Mouse (Mus musculus): ENCODE measurements around the gene Timp3. TPM values are rescaled to one million over a fixed set of nuclear protein-coding genes. Genes with fewer than 3 reads are reported as not detected.

Timp3 gene
- polyA plus RNA-seq, 1 experiment from 2014 or later, result 21.2 TPM

DNA sequence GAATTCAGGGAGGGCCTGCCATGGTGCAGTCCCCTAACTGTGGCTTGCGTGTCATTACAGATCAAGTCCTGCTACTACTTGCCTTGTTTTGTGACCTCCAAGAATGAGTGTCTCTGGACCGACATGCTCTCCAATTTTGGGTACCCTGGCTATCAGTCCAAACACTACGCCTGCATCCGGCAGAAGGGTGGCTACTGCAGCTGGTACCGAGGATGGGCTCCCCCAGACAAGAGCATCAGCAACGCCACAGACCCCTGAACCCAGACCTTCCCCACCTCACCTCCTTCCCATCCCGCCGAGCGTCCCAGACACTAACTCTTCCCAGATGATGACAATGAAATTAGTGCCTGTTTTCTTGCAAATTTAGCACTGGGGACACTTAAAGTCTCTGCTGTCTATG lies 45.5 kb downstream of the Timp3 start:
- H3K4me3 ChIP-seq, result no peak overlapping the region
- DNase-seq (ENCODE audit: low spot score), result no peak
- 92% methylated on average over 9 of the region's 9 CpGs for WGBS

DNA sequence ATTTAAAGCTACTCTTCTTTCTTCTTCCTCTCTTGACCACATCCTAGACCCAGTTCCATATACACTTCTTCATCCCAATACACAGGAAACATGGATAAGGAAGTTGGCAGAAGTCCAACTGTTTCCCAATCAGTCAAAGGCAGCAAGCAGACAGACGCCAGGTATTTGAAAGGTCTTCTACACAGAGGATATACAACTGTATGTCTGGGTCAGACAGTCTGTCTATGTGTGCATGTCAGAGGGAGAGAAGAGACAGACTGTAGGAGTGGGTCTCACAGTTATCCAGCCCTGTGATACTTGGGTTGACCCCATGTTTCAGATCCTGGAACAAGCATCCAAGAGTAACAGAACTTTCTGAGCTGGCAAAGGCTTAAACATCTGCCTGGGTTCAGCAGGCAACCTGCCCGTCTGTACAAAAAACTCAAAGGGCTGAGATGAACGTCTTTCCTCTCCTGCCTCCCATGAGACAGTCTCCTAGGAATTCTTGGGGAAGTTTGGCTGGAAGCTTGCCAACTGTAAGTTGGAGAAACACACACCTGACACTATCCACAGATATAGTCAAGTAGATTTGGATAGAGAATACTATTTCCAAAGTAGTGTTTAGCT lies 46.2 kb downstream of the Timp3 start:
- H3K36me3 ChIP-seq, result peaks cover 10% of the 10 kb centered on the region
- H3K4me1 ChIP-seq, result peaks cover 18% of the 10 kb centered on the region
- H3K27ac ChIP-seq (replicated peaks), result no peak overlapping the region
- H3K27me3 ChIP-seq (ENCODE audit: low read depth, poor library complexity, severe bottlenecking), result no peaks in the 10 kb centered on the region
- H3K4me3 ChIP-seq, result no peak overlapping the region
- WGBS, result 77% methylated on average over 3 of the region's 3 CpGs
- no peaks in the 10 kb centered on the region for H3K9me3 ChIP-seq (replicated peaks)
- DNase-seq (ENCODE audit: low spot score), result no peak

More for the DNA sequence above, 45.5 kb downstream of the Timp3 start:
- Histone ChIP-seq H3K27ac (replicated peaks) (no peak overlapping the region), H3K36me3 (peaks cover 10% of the 10 kb centered on the region), H3K27me3 (ENCODE audit: low read depth, poor library complexity, severe bottlenecking) (no peaks in the 10 kb centered on the region), H3K4me1 (peaks cover 25% of the 10 kb centered on the region), H3K9me3 (replicated peaks) (no peaks in the 10 kb centered on the region)

- Histone ChIP-seq H3K27me3 (ENCODE audit: low read depth, poor library complexity, severe bottlenecking) (no peaks in the 10 kb centered on the region), H3K4me1 (no peaks in the 10 kb centered on the region), H3K9me3 (replicated peaks) (no peaks in the 10 kb centered on the region), H3K27ac (replicated peaks) (no peak overlapping the region), H3K4me3 (no peak overlapping the region), H3K36me3 (no peaks in the 10 kb centered on the region)
- DNase-seq (ENCODE audit: low spot score), result no peak
- WGBS, result 83% methylated on average over 2 of the region's 2 CpGs
Measured at GRCm38 (mm10) chr10:86351287-86351686, 51.1 kb downstream of the Timp3 start.

DNA sequence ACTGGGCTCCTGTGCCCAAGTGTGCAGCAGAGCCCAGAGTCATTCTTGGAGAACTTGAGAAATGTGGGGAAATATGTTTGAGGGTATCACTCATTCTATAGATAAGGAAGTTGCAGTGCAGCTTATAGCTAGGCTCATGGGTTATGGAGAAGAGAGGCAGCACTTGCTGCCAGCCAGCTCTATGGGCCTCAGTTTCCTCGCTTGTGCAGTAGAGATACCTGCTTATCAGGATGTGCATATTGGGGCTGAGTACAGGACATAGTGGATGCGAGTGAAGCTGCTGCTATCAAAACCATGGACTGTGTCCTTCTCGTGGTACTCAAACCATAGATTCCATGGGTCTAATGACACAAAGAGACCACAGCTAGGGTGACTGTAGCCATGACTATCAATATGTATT lies 52.3 kb downstream of the Timp3 start:
- DNase-seq (ENCODE audit: low spot score), result no peak
- no peaks in the 10 kb centered on the region for H3K4me1 ChIP-seq
- H3K27ac ChIP-seq (replicated peaks), result no peak overlapping the region
- H3K27me3 ChIP-seq (ENCODE audit: low read depth, poor library complexity, severe bottlenecking), result no peaks in the 10 kb centered on the region
- WGBS, result 88% methylated on average over 3 of the region's 3 CpGs
- H3K4me3 ChIP-seq, result no peak overlapping the region
- no peaks in the 10 kb centered on the region for H3K9me3 ChIP-seq (replicated peaks)
- no peaks in the 10 kb centered on the region for H3K36me3 ChIP-seq

GRCm38 (mm10) chr10:86356819-86357563 lies 56.8 kb downstream of the Timp3 start:
- WGBS, result 59% methylated on average over 5 of the region's 5 CpGs
- Histone ChIP-seq H3K4me1 (no peaks in the 10 kb centered on the region; the same call in 1 of the 2 replicates), H3K27me3 (ENCODE audit: low read depth, poor library complexity, severe bottlenecking) (no peaks in the 10 kb centered on the region), H3K36me3 (no peaks in the 10 kb centered on the region), H3K9me3 (replicated peaks) (no peaks in the 10 kb centered on the region), H3K27ac (replicated peaks) (no peak overlapping the region), H3K4me3 (no peak overlapping the region)
- no peak for DNase-seq (ENCODE audit: low spot score)

DNA sequence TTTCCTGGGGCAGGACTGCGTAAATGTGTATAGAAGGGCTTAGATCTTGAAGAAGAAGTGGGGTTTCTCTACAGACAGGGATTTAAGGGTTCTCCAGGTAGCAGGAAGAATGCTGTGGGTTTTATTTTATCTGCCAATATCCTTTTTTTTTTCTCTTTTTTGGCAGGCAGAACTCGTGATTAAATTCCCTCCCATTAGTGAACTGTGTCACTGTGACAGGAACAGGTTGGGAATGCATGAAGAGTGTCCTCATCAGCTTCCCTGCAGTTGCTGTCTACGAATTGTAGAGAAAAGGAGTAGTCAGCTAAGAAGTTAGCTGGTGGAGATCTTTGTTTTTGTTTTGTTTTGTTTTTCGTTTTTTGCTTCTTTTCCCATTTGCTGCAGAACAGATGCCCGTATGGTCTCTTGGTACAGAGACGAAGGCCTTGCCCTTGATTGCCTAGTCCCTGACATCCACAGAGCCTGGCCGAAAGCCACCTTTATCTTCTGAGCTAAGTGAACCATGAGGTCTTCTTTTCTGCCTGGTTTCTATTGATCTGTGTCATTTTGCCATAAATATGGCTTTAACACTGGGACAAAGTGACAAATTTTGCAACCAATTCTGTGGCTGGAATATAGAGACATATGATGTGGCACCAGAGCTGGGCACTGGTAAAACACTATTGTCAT lies 58.3 kb downstream of the Timp3 start:
- Histone ChIP-seq H3K4me3 (no peak overlapping the region), H3K36me3 (no peaks in the 10 kb centered on the region), H3K4me1 (peaks cover 10% of the 10 kb centered on the region), H3K27me3 (ENCODE audit: low read depth, poor library complexity, severe bottlenecking) (no peaks in the 10 kb centered on the region), H3K9me3 (replicated peaks) (no peaks in the 10 kb centered on the region), H3K27ac (replicated peaks) (no peak overlapping the region)
- WGBS, result 87% methylated on average over 7 of the region's 7 CpGs
- DNase-seq (ENCODE audit: low spot score), result no peak

- Histone ChIP-seq H3K36me3 (no peaks in the 10 kb centered on the region), H3K9me3 (replicated peaks) (no peaks in the 10 kb centered on the region), H3K27ac (replicated peaks) (no peak overlapping the region), H3K27me3 (ENCODE audit: low read depth, poor library complexity, severe bottlenecking) (no peaks in the 10 kb centered on the region), H3K4me1 (peaks cover 12% of the 10 kb centered on the region), H3K4me3 (no peak overlapping the region)
- WGBS, result 70% methylated on average over 2 of the region's 2 CpGs
- no peak for DNase-seq (ENCODE audit: low spot score)
Measured at GRCm38 (mm10) chr10:86359208-86359607, 59.0 kb downstream of the Timp3 start.

DNA sequence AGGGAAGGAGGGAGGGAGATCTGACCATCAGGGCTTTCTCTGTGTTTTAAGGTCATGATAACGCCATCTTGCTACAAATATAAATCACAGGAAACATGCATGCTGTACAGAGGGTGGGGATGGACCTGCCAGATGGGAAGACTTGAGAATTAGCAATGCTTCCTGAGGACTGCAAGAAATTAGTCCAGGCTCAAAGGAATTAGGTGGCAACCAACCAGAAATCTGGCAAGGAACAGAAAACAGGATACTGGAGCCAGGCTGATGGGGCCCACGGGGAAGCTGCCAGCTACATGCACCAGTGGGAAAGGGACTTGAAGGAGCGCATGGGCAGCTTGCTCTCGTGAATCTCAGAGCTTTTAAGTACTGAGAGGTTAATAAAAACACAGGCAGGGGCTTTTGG lies 59.5 kb downstream of the Timp3 start:
- Histone ChIP-seq H3K27me3 (ENCODE audit: low read depth, poor library complexity, severe bottlenecking) (no peaks in the 10 kb centered on the region), H3K4me3 (no peak overlapping the region), H3K27ac (replicated peaks) (no peak overlapping the region), H3K9me3 (replicated peaks) (no peaks in the 10 kb centered on the region), H3K36me3 (no peaks in the 10 kb centered on the region), H3K4me1 (peaks cover 12% of the 10 kb centered on the region)
- DNase-seq (ENCODE audit: low spot score), result no peak
- WGBS, result 80% methylated on average over 4 of the region's 4 CpGs

- H3K27me3 ChIP-seq (ENCODE audit: low read depth, poor library complexity, severe bottlenecking), result no peaks in the 10 kb centered on the region
- H3K27ac ChIP-seq (replicated peaks), result no peak overlapping the region
- no peaks in the 10 kb centered on the region for H3K9me3 ChIP-seq (replicated peaks)
- no peaks in the 10 kb centered on the region for H3K36me3 ChIP-seq
- DNase-seq (ENCODE audit: low spot score), result no peak
- no peak overlapping the region for H3K4me3 ChIP-seq
- 90% methylated on average over 8 of the region's 8 CpGs for WGBS
- H3K4me1 ChIP-seq, result peaks cover 12% of the 10 kb centered on the region
Measured at GRCm38 (mm10) chr10:86363669-86364309, 63.6 kb downstream of the Timp3 start.

DNA sequence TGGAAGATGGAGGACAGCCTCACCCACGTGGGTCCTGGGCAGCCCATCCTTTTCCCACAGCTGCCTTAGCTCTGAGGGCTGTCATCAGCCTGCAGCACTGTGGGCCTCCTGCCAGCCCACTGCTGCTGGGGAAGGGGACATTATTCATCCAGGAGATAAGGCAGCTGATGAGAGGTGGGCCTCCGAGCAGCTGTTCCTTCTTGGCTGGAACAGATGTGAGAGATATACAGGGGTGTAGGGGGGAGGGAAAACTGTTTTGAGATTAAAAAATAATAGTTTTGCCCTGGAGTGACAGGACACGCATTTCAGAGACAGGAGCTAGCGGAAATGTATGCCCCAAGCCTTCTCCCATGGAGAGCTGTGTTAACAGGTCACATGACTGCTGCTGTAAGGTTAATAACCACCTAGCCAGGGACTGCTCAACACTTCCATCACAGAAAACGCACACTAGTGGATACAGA lies 65.5 kb downstream of the Timp3 start:
- Histone ChIP-seq H3K9me3 (replicated peaks) (no peaks in the 10 kb centered on the region), H3K27ac (replicated peaks) (no peak overlapping the region), H3K36me3 (no peaks in the 10 kb centered on the region), H3K27me3 (ENCODE audit: low read depth, poor library complexity, severe bottlenecking) (no peaks in the 10 kb centered on the region), H3K4me3 (no peak overlapping the region), H3K4me1 (peaks cover 12% of the 10 kb centered on the region)
- no peak for DNase-seq (ENCODE audit: low spot score)
- WGBS, result 83% methylated on average over 5 of the region's 5 CpGs

- WGBS, result 95% methylated on average over 4 of the region's 4 CpGs
- H3K9me3 ChIP-seq (replicated peaks), result no peaks in the 10 kb centered on the region
- H3K36me3 ChIP-seq, result no peaks in the 10 kb centered on the region
- no peaks in the 10 kb centered on the region for H3K27me3 ChIP-seq (ENCODE audit: low read depth, poor library complexity, severe bottlenecking)
- DNase-seq (ENCODE audit: low spot score), result no peak
- no peak overlapping the region for H3K27ac ChIP-seq (replicated peaks)
- no peak overlapping the region for H3K4me3 ChIP-seq
- H3K4me1 ChIP-seq, result peaks cover 12% of the 10 kb centered on the region
Measured at GRCm38 (mm10) chr10:86367346-86367745, 67.2 kb downstream of the Timp3 start.

GRCm38 (mm10) chr10:86368811-86369210 lies 68.6 kb downstream of the Timp3 start:
- no peaks in the 10 kb centered on the region for H3K4me1 ChIP-seq
- no peak for DNase-seq (ENCODE audit: low spot score)
- WGBS, result 93% methylated on average over 12 of the region's 12 CpGs

More at GRCm38 (mm10) chr10:86368811-86369210, 68.6 kb downstream of the Timp3 start:
- H3K27ac ChIP-seq (replicated peaks), result no peak overlapping the region
- H3K4me3 ChIP-seq, result no peak overlapping the region
- no peaks in the 10 kb centered on the region for H3K27me3 ChIP-seq (ENCODE audit: low read depth, poor library complexity, severe bottlenecking)
- no peaks in the 10 kb centered on the region for H3K36me3 ChIP-seq
- H3K9me3 ChIP-seq (replicated peaks), result no peaks in the 10 kb centered on the region

Data from midbrain, embryonic 10.5 days (tissue).